Mouse (Mus musculus) CH12.LX (cell line): ENCODE results near the gene E130208F15Rik.

ENCODE experiments used
- CTCF ChIP-seq, 2 experiments: IDR thresholded peaks in 1 of 2; conservative IDR thresholded peaks in 1 of 2; 2 replicates each; pipeline ENCODE4 v1.5.1; 2011 to 2012; ENCODE audit warnings: low read depth in 2 of 2, low read length in 2 of 2, improper control_type of control experiment in 1 of 2, inconsistent platforms in 1 of 2, mild to moderate bottlenecking in 1 of 2, moderate library complexity in 1 of 2
- POLR2A ChIP-seq: IDR thresholded peaks from 2 replicates; pipeline ENCODE4 v1.6.1; 2011; ENCODE audit warnings: low read depth, mild to moderate bottlenecking, improper control_type of control experiment, low read length
- POLR2AphosphoS2 ChIP-seq: IDR thresholded peaks from 2 replicates; pipeline ENCODE4 v1.6.1; 2011; ENCODE audit warnings: low read depth, low read length, improper control_type of control experiment
- USF1 ChIP-seq: IDR thresholded peaks from 2 replicates; pipeline ENCODE4 v1.6.1; 2014; ENCODE audit warnings: low read depth, mild to moderate bottlenecking, inconsistent platforms, low read length, improper control_type of control experiment

DNA sequence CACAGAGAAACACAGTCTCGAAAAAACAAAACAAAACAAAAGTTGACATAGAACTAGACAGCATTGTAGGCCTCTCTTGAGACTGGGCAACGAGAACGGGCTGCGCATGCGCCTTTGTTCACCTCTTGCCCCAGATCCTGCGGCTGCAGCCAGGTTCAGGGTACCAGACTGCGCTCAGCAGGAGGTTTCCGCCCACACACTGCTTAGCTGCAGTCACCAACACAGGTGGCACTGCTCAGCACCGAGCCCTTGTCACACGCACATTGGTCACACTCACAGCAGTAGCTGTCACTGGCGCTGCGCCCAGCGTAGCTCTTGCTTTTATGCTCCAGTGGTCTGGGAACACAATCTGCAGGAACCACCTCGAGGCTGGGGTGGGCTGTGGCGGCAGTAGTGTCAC lies 5.6 kb downstream of the E130208F15Rik start:
- no peak for TF ChIP-seq POLR2A
- TF ChIP-seq POLR2AphosphoS2: no peak
- TF ChIP-seq CTCF (conservative IDR thresholded peaks at IDR 0.05 in 1 of 2, IDR thresholded peaks at IDR 0.05 in 1 of 2; ENCODE audit: low read depth in 2 of 2, low read length in 2 of 2): no peak
- no peak for TF ChIP-seq USF1
